Mouse (Mus musculus) hindbrain, embryonic 16.5 days (tissue): ENCODE measurements at regions not wholly inside any gene's neighbourhood (a gene's known extent, or its start where the extent isn't known, plus 50 kb on each side); places are given as distances from the start of the nearest gene placed in this dataset.

Source experiments
- ATAC-seq: fragments of 200-750 bp; cut with Nextera tagmentation; 2 replicates; pipeline ENCODE4 v1.8.0; 2017; ENCODE audit warnings: moderate TSS enrichment, moderate library complexity
- H3K27ac ChIP-seq: fragments of 300-500 bp; sonication (generic); 2 replicates; pipeline ENCODE4 v1.5.1; 2014; ENCODE audit warnings: low read depth, mild to moderate bottlenecking, control low read depth, low read length, moderate library complexity
- H3K27me3 ChIP-seq: fragments of 300-500 bp; sonication (generic); replicated peaks from 2 replicates; pipeline ENCODE4 v1.6.1; 2014; ENCODE audit warnings: low read length; ENCODE audit not compliant: control insufficient read depth, insufficient read depth
- H3K36me3 ChIP-seq: fragments of 300-500 bp; sonication (generic); 2 replicates; pipeline ENCODE4 v1.6.1; 2014; ENCODE audit warnings: mild to moderate bottlenecking, low read length, moderate library complexity, mixed read lengths; ENCODE audit not compliant: control insufficient read depth, insufficient read depth
- H3K4me1 ChIP-seq: fragments of 300-500 bp; sonication (generic); 2 replicates; pipeline ENCODE4 v1.6.1; 2014; ENCODE audit warnings: low read depth, low read length; ENCODE audit not compliant: control insufficient read depth, insufficient read depth
- H3K4me2 ChIP-seq: fragments of 300-500 bp; sonication (generic); 2 replicates; pipeline ENCODE4 v1.6.1; 2014; ENCODE audit warnings: mild to moderate bottlenecking, low read length, control low read depth, moderate library complexity
- H3K4me3 ChIP-seq: fragments of 300-500 bp; sonication (generic); 2 replicates; pipeline ENCODE4 v1.5.1; 2014; ENCODE audit warnings: mild to moderate bottlenecking, low read length, control low read depth, moderate library complexity
- H3K9ac ChIP-seq: fragments of 300-500 bp; sonication (generic); 2 replicates; pipeline ENCODE4 v1.6.1; 2014; ENCODE audit warnings: low read depth, mild to moderate bottlenecking, control low read depth, low read length, moderate library complexity
- H3K9me3 ChIP-seq: fragments of 300-500 bp; sonication (generic); 2 replicates; pipeline ENCODE4 v1.6.1; 2014; ENCODE audit warnings: mild to moderate bottlenecking, low read length, moderate library complexity; ENCODE audit not compliant: control insufficient read depth
- WGBS: fragments of 180-500 bp; shearing (Covaris S2); extraction: QIAGEN DNeasy Blood & Tissue Kit; methylation state at CpG from one replicate; pipeline ENCODE4 v1.1.7; 2014; 5-methylcytosine and 5-hydroxymethylcytosine counted together

DNA sequence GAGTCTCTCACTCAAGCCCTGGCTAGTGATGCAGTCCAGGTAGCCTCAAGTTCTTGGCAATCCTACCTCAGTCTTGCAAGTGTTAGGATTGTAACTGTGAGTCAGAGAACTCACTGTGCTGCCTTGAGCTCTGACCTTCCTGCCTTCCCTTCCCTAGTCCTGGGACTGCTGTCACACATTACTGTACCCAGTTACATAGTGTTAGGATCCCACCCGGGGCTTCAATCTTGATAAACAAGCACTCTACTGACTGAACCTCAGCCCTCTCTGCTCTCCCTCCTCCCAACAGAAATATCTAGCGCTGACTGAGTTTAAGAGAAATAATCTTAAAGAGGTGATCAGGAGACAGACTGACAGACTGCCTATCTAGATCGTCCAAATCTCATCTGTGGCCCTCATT, 143.8 kb upstream of the Noct start:
- Histone ChIP-seq H3K4me1 (peaks cover 7% of the 10 kb centered on the region), H3K4me2 (no peak overlapping the region), H3K27me3 (no peaks in the 10 kb centered on the region), H3K9ac (no peak overlapping the region), H3K9me3 (no peaks in the 10 kb centered on the region), H3K27ac (no peak overlapping the region), H3K36me3 (no peaks in the 10 kb centered on the region), H3K4me3 (no peak overlapping the region)
- WGBS, result 71% methylated on average over 3 of the region's 3 CpGs
- ATAC-seq, result no peak

- Histone ChIP-seq H3K9ac (no peak overlapping the region), H3K36me3 (no peaks in the 10 kb centered on the region), H3K4me3 (no peak overlapping the region), H3K4me1 (peaks cover 7% of the 10 kb centered on the region), H3K27ac (no peak overlapping the region), H3K27me3 (no peaks in the 10 kb centered on the region), H3K4me2 (no peak overlapping the region), H3K9me3 (no peaks in the 10 kb centered on the region)
- no peak for ATAC-seq
- 57% methylated on average over 7 of the region's 7 CpGs for WGBS
Measured at GRCm38 (mm10) chr3:51080855-51081254, 143.4 kb upstream of the Noct start.

DNA sequence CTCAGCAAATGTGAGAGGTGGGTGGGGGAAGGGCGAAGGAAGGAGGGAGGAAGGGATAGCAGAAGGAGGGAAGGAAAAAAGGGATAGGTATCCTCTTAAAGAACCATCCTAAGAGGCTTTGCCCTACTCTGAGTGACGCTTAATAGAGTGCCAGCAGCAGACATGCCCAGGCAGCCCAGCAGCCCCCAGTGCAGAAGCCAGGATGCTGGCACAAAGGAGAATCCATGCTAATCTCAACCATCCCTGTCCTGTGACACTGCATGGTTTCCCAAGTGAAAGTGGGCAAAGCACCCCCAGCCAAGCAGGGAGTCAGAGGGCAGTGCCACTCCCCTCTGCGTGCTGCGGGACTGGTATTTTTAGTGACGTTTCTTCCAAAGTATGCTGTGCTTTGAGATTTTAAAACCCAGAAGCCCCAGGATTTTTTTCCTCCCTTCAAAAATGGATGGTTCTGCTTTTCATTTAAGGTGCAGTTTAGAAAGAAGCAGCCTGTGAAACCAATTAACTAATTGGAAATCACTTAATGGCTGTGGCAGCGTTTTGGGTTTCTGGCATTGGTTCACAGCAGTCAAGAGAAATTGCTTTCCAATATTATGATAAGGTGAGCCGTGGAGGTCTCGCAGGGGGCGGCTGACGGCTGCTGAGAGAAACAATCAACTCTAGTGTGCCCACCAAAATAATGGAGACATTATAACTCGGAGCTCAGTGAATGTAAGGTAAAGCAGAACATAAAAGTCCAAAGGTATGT, 141.2 kb upstream of the Noct start:
- WGBS, result 52% methylated on average over 11 of the region's 11 CpGs
- no peak overlapping the region for H3K4me2 ChIP-seq

DNA sequence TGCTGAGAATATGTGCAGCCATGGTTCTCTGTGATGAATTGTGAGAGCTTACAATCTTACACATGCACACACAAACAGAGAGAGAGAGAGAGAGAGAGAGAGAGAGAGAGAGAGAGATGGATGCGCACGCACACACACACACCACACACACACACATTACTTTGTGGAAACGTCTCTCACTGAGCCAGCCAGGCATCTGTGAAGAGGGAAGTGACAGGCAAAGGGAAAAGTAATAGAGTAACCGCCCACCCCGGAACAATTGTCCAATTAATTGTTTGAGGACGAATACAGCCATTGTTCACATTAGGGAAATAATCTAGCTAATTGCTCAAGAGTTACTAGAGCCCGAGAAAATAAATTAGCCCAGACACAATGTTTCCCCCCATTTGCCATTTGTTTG, 140.7 kb upstream of the Noct start:
- no peaks in the 10 kb centered on the region for H3K36me3 ChIP-seq
- no peak overlapping the region for H3K9ac ChIP-seq
- 0 out of 2 replicates have a peak overlapping the region, but pooled peaks have one; percentile 23 for H3K27ac ChIP-seq
- no peak for ATAC-seq
- 43% methylated on average over 7 of the region's 7 CpGs for WGBS
- no peak overlapping the region for H3K4me3 ChIP-seq
- H3K9me3 ChIP-seq, result no peaks in the 10 kb centered on the region
- H3K4me2 ChIP-seq, result no peak overlapping the region
- peaks cover 9% of the 10 kb centered on the region for H3K4me1 ChIP-seq
- no peaks in the 10 kb centered on the region for H3K27me3 ChIP-seq

More for the DNA sequence above, 141.2 kb upstream of the Noct start:
- Histone ChIP-seq H3K36me3 (no peaks in the 10 kb centered on the region), H3K9ac (peak overlapping the region; percentile 18; the same call in 1 of the 2 replicates), H3K27me3 (no peaks in the 10 kb centered on the region), H3K27ac (0 out of 2 replicates have a peak overlapping the region, but pooled peaks have one; percentile 23), H3K4me3 (no peak overlapping the region), H3K9me3 (no peaks in the 10 kb centered on the region), H3K4me1 (peaks cover 9% of the 10 kb centered on the region)
- peak; percentile 51 for ATAC-seq

GRCm38 (mm10) chr3:51086441-51086849, 137.8 kb upstream of the Noct start:
- Histone ChIP-seq H3K36me3 (no peaks in the 10 kb centered on the region), H3K4me2 (no peak overlapping the region), H3K27ac (no peak overlapping the region), H3K4me3 (no peak overlapping the region), H3K4me1 (peaks cover 14% of the 10 kb centered on the region), H3K9me3 (no peaks in the 10 kb centered on the region), H3K27me3 (no peaks in the 10 kb centered on the region), H3K9ac (0 out of 2 replicates have a peak overlapping the region, but pooled peaks have one; percentile 27)
- 39% methylated on average over 10 of the region's 10 CpGs for WGBS
- ATAC-seq, result no peak

- WGBS, result 81% methylated on average over 4 of the region's 4 CpGs
- Histone ChIP-seq H3K4me3 (no peak overlapping the region), H3K27ac (no peak overlapping the region), H3K27me3 (no peaks in the 10 kb centered on the region), H3K4me1 (peaks cover 14% of the 10 kb centered on the region), H3K9me3 (no peaks in the 10 kb centered on the region), H3K9ac (no peak overlapping the region), H3K36me3 (no peaks in the 10 kb centered on the region), H3K4me2 (no peak overlapping the region)
- ATAC-seq, result no peak
Measured at GRCm38 (mm10) chr3:51087076-51087475, 137.2 kb upstream of the Noct start.

GRCm38 (mm10) chr3:51089036-51089669, 135.1 kb upstream of the Noct start:
- Histone ChIP-seq H3K27ac (peak overlapping the region; percentile 51), H3K4me3 (no peak overlapping the region), H3K9me3 (no peaks in the 10 kb centered on the region), H3K4me1 (peaks cover 6% of the 10 kb centered on the region; the same call in 1 of the 2 replicates), H3K4me2 (no peak overlapping the region), H3K36me3 (no peaks in the 10 kb centered on the region), H3K9ac (0 out of 2 replicates have a peak overlapping the region, but pooled peaks have one; percentile 19), H3K27me3 (no peaks in the 10 kb centered on the region)
- peak; percentile 25; the same call in 1 of the 2 replicates for ATAC-seq
- 40% methylated on average over 10 of the region's 10 CpGs for WGBS

GRCm38 (mm10) chr3:51091478-51091877, 132.8 kb upstream of the Noct start:
- no peaks in the 10 kb centered on the region for H3K9me3 ChIP-seq
- H3K4me2 ChIP-seq, result no peak overlapping the region
- 76% methylated on average over 4 of the region's 4 CpGs for WGBS
- H3K4me1 ChIP-seq, result peaks cover 13% of the 10 kb centered on the region
- H3K27ac ChIP-seq, result no peak overlapping the region
- ATAC-seq, result no peak
- no peak overlapping the region for H3K9ac ChIP-seq
- no peaks in the 10 kb centered on the region for H3K36me3 ChIP-seq
- H3K4me3 ChIP-seq, result no peak overlapping the region
- H3K27me3 ChIP-seq, result no peaks in the 10 kb centered on the region
